9 mouse cellular contexts compared by ENCODE assay signal in genomic region chr13:100491623-100492022, GRCm38 (mm10). TPM values are rescaled to one million over a fixed set of nuclear protein-coding genes. Genes with fewer than 3 reads are reported as not detected.
DNase-seq lines count a peak whose midpoint lies in the region; ATAC-seq and TF ChIP-seq lines count a peak whose summit lies in the region.
"Had no signal": no experiment of that assay in that cellular context is flagged by ENCODE, and none has a peak within 500 bp of the region (broad histone marks: within the 10 kb centered on the region; RNA-seq: fewer than 3 reads in every experiment).

No protein-coding gene starts in this region.

- H3K9me3 ChIP-seq in kidney, embryonic 16.5 days (ENCODE audit: low read length), result no peaks in the 10 kb centered on the region
- H3K9me3 ChIP-seq in embryonic facial prominence, embryonic 10.5 days, result no peaks in the 10 kb centered on the region
- H3K9me3 ChIP-seq in hindbrain, postnatal 0 days (ENCODE audit: low read length), result no peaks in the 10 kb centered on the region
- no peaks in the 10 kb centered on the region for H3K9me3 ChIP-seq in midbrain, postnatal 0 days (ENCODE audit: low read length)

- no peak for DNase-seq in kidney, adult 9 months
- DNase-seq in embryonic facial prominence, embryonic 10.5 days (ENCODE audit: low spot score), result no peak
- DNase-seq in hindbrain, postnatal 0 days (ENCODE audit: low spot score), result no peak
- DNase-seq in midbrain, postnatal 0 days (ENCODE audit: low spot score), result no peak
- no peak for DNase-seq in cerebellum, adult 9-10 months
- DNase-seq in gastrocnemius, postnatal 10 days, result no peak
- DNase-seq in thymus, adult 18-20 months, result no peak
- DNase-seq: gastrocnemius, postnatal 14 days had no signal

- WGBS in kidney, embryonic 16.5 days, result 15% methylated on average over 6 of the region's 6 CpGs
- WGBS in embryonic facial prominence, embryonic 10.5 days, result 13% methylated on average over 6 of the region's 6 CpGs
- 15% methylated on average over 6 of the region's 6 CpGs for WGBS in hindbrain, postnatal 0 days
- WGBS in midbrain, postnatal 0 days, result 18% methylated on average over 6 of the region's 6 CpGs

- no peak for TF ChIP-seq CTCF in hindbrain, postnatal 0 days (IDR thresholded peaks at IDR 0.05; ENCODE audit: low read depth)
- no peak for TF ChIP-seq CTCF in midbrain, postnatal 0 days (IDR thresholded peaks at IDR 0.05)

- H3K27ac ChIP-seq in kidney, embryonic 16.5 days (ENCODE audit: low read length), result peak overlapping the region; percentile 90
- H3K27ac ChIP-seq in embryonic facial prominence, embryonic 10.5 days (replicated peaks), result peak overlapping the region; percentile 94
- H3K27ac ChIP-seq in hindbrain, postnatal 0 days, result peak overlapping the region; percentile 81; the same call in 1 of the 2 replicates
- H3K27ac ChIP-seq in midbrain, postnatal 0 days (ENCODE audit: low read depth, low read length), result no peak overlapping the region

- H3K4me3 ChIP-seq in kidney, embryonic 16.5 days (ENCODE audit: low read length), result peak overlapping the region; percentile 99
- peak overlapping the region; percentile 95 for H3K4me3 ChIP-seq in embryonic facial prominence, embryonic 10.5 days
- peak overlapping the region; percentile 84 for H3K4me3 ChIP-seq in hindbrain, postnatal 0 days (ENCODE audit: low read length)
- H3K4me3 ChIP-seq in midbrain, postnatal 0 days (ENCODE audit: low read depth, low read length), result peak overlapping the region; percentile 94

- H3K4me2 ChIP-seq in kidney, embryonic 16.5 days (replicated peaks; ENCODE audit: low read depth, low read length), result peak overlapping the region; percentile 84
- H3K4me2 ChIP-seq in hindbrain, postnatal 0 days (ENCODE audit: low read depth, low read length), result peak overlapping the region; percentile 83
- H3K4me2 ChIP-seq in midbrain, postnatal 0 days (ENCODE audit: low read depth, low read length, poor library complexity, severe bottlenecking), result peak overlapping the region; percentile 76

- H3K36me3 ChIP-seq in kidney, embryonic 16.5 days (ENCODE audit: insufficient read depth, low read length), result peaks cover 14% of the 10 kb centered on the region
- peaks cover 32% of the 10 kb centered on the region for H3K36me3 ChIP-seq in embryonic facial prominence, embryonic 10.5 days (replicated peaks)
- H3K36me3 ChIP-seq in hindbrain, postnatal 0 days (ENCODE audit: insufficient read depth, low read length), result peaks cover 22% of the 10 kb centered on the region
- H3K36me3 ChIP-seq in midbrain, postnatal 0 days (ENCODE audit: insufficient read depth, low read length), result peaks cover 16% of the 10 kb centered on the region; the same call in 1 of the 2 replicates

- peak overlapping the region; percentile 93 for H3K9ac ChIP-seq in kidney, embryonic 16.5 days (replicated peaks; ENCODE audit: low read length)
- H3K9ac ChIP-seq in hindbrain, postnatal 0 days (replicated peaks; ENCODE audit: low read length), result peak overlapping the region; percentile 72
- peak overlapping the region; percentile 79 for H3K9ac ChIP-seq in midbrain, postnatal 0 days (replicated peaks; ENCODE audit: low read length, poor library complexity, severe bottlenecking)

- ATAC-seq in kidney, embryonic 16.5 days (ENCODE audit: low FRiP score, low TSS enrichment), result no peak
- ATAC-seq in hindbrain, postnatal 0 days, result peak; percentile 9; the same call in 1 of the 2 replicates
- ATAC-seq in midbrain, postnatal 0 days (ENCODE audit: low FRiP score), result peak; percentile 13; the same call in 1 of the 2 replicates

- H3K27me3 ChIP-seq in kidney, embryonic 16.5 days (ENCODE audit: insufficient read depth, low read length), result no peaks in the 10 kb centered on the region
- no peaks in the 10 kb centered on the region for H3K27me3 ChIP-seq in embryonic facial prominence, embryonic 10.5 days (replicated peaks; ENCODE audit: low read depth, poor library complexity, severe bottlenecking)
- H3K27me3 ChIP-seq in hindbrain, postnatal 0 days (ENCODE audit: insufficient read depth, low read length), result no peaks in the 10 kb centered on the region
- H3K27me3 ChIP-seq in midbrain, postnatal 0 days (ENCODE audit: insufficient read depth, low read length), result no peaks in the 10 kb centered on the region

- H3K4me1 ChIP-seq in kidney, embryonic 16.5 days (ENCODE audit: insufficient read depth, low read length), result peaks cover 9% of the 10 kb centered on the region
- peaks cover 7% of the 10 kb centered on the region for H3K4me1 ChIP-seq in embryonic facial prominence, embryonic 10.5 days
- H3K4me1 ChIP-seq in hindbrain, postnatal 0 days (ENCODE audit: insufficient read depth, low read length), result peaks cover 5% of the 10 kb centered on the region; the same call in 1 of the 2 replicates
- H3K4me1 ChIP-seq in midbrain, postnatal 0 days (ENCODE audit: insufficient read depth, low read length), result no peaks in the 10 kb centered on the region

RNA-seq across cellular contexts. Expression of gene Gtf2h2, which starts 0.8 kb away (rescaled TPM):
- polyA plus RNA-seq in kidney, embryonic 16.5 days (2015; fragmentation: Nextera tagmentation; extraction: Ambion mirVana), result 76.1 and 85.4 TPM in 2 replicates
- 83.6 and 93.1 TPM in 2 replicates for polyA plus RNA-seq in embryonic facial prominence, embryonic 10.5 days (2016; fragmentation: Nextera tagmentation; extraction: Ambion mirVana)
- 22.6 and 24.4 TPM in 2 replicates for total RNA-seq in hindbrain, postnatal 0 days (2014; rRNA removed)
- 57.4 and 65.9 TPM in 2 replicates for polyA plus RNA-seq in hindbrain, postnatal 0 days (2015; fragmentation: Nextera tagmentation; extraction: Ambion mirVana)
- total RNA-seq in midbrain, postnatal 0 days (2014; rRNA removed), result 25.0 and 28.2 TPM in 2 replicates
- 58.5 and 58.9 TPM in 2 replicates for polyA plus RNA-seq in midbrain, postnatal 0 days (2015; fragmentation: Nextera tagmentation; extraction: Ambion mirVana)
- 10 to 100 TPM; 25.9 to 30.0 TPM for total RNA-seq in gastrocnemius, postnatal 10 days (2021)

RNA-seq across cellular contexts. Expression of gene Naip1, which starts 39.0 kb away (rescaled TPM):
- polyA plus RNA-seq in kidney, embryonic 16.5 days (2015; fragmentation: Nextera tagmentation; extraction: Ambion mirVana), result not detected in 2 replicates
- not detected in 2 replicates for polyA plus RNA-seq in embryonic facial prominence, embryonic 10.5 days (2016; fragmentation: Nextera tagmentation; extraction: Ambion mirVana)
- total RNA-seq in hindbrain, postnatal 0 days (2014; rRNA removed), result 0.10 and 0.22 TPM in 2 replicates
- 0.08 and 0.11 TPM in 2 replicates for polyA plus RNA-seq in hindbrain, postnatal 0 days (2015; fragmentation: Nextera tagmentation; extraction: Ambion mirVana)
- total RNA-seq in midbrain, postnatal 0 days (2014; rRNA removed), result not detected in 2 replicates
- 0.06 TPM in 2 replicates for polyA plus RNA-seq in midbrain, postnatal 0 days (2015; fragmentation: Nextera tagmentation; extraction: Ambion mirVana)
- total RNA-seq in gastrocnemius, postnatal 10 days (2021), result not detected
- total RNA-seq: gastrocnemius, postnatal 14 days had no signal
